Mouse (Mus musculus) cerebellum, adult 2 months (tissue): ENCODE measurements around the gene Atmin. TPM values are rescaled to one million over a fixed set of nuclear protein-coding genes. Genes with fewer than 3 reads are reported as not detected.

ENCODE experiments used
- DNase-seq, 2 experiments: peaks; one replicate each; pipeline ENCODE4 v3.0.0; 2021
- H3K27ac ChIP-seq: fragments of 200-500 bp; 2 replicates; pipeline ENCODE4 v1.5.1; 2012; ENCODE audit warnings: low read length, control low read depth, inconsistent platforms; ENCODE audit not compliant: insufficient read depth
- H3K27me3 ChIP-seq: fragments of 200-500 bp; 2 replicates; pipeline ENCODE4 v1.6.1; 2012; ENCODE audit warnings: inconsistent platforms, mild to moderate bottlenecking, low read length, moderate library complexity; ENCODE audit not compliant: control insufficient read depth, insufficient read depth
- H3K4me1 ChIP-seq: fragments of 200-500 bp; 2 replicates; pipeline ENCODE4 v1.6.1; 2011; ENCODE audit warnings: low read length; ENCODE audit not compliant: control insufficient read depth, insufficient read depth
- H3K4me3 ChIP-seq: fragments of 200-500 bp; replicated peaks from 2 replicates; pipeline ENCODE3; 2011; ENCODE audit warnings: mild to moderate bottlenecking, low read depth, low read length, control low read depth; ENCODE audit not compliant: insufficient read depth
- CTCF ChIP-seq: fragments of 200-500 bp; IDR thresholded peaks from 2 replicates; pipeline ENCODE4 v1.5.1; 2011; ENCODE audit warnings: low read depth, mild to moderate bottlenecking, control low read depth, low read length, moderate library complexity, borderline replicate concordance; ENCODE audit not compliant: insufficient read depth
- POLR2A ChIP-seq: fragments of 200-500 bp; IDR thresholded peaks from 2 replicates; pipeline ENCODE4 v1.6.1; 2011; ENCODE audit warnings: low read length, control low read depth, borderline replicate concordance; ENCODE audit not compliant: insufficient read depth
- WGBS: fragments of 180-500 bp; shearing (Covaris S2); methylation state at CpG from one replicate; pipeline ENCODE4 v1.1.7; 2018; 5-methylcytosine and 5-hydroxymethylcytosine counted together
- polyA plus RNA-seq: library from polyadenylated mRNA; depleted of rRNA; stranded (reverse); fragments of >200 nt; gene quantifications from 2 replicates; pipeline ENCODE4 v1.2.3, GENCODE M21; 2012; rRNA removed

The Atmin gene
- polyA plus RNA-seq, 1 experiment = 39.8 TPM

- 94% methylated on average over 8 of the region's 8 CpGs for WGBS
- TF ChIP-seq CTCF (no peak), POLR2A (no peak)
- Histone ChIP-seq H3K27me3 (no peaks in the 10 kb centered on the region), H3K4me3 (no peak overlapping the region), H3K4me1 (peaks cover 6% of the 10 kb centered on the region; the same call in 1 of the 2 replicates), H3K27ac (no peak overlapping the region)
- no peak for DNase-seq
These were observed 48.0 kb downstream of the Atmin start for GRCm38 (mm10) chr8:116991241-116991640.

GRCm38 (mm10) chr8:116992176-116992971, 49.2 kb downstream of the Atmin start:
- peak in 1 of 2 experiments; percentile 17 for DNase-seq
- Histone ChIP-seq H3K4me3 (peak overlapping the region; percentile 77), H3K27me3 (no peaks in the 10 kb centered on the region), H3K4me1 (peaks cover 6% of the 10 kb centered on the region; the same call in 1 of the 2 replicates), H3K27ac (no peak overlapping the region)
- WGBS = 6% methylated on average over 23 of the region's 23 CpGs
- TF ChIP-seq POLR2A (no peak), CTCF (no peak)

GRCm38 (mm10) chr8:116993095-116993867, 50.1 kb downstream of the Atmin start, which contains the start of gene Gcsh:
Gene Gcsh (minus strand): TSS chr8:116993537.
- peak; percentile 97 to 98 for DNase-seq
- Histone ChIP-seq H3K4me1 (peaks cover 6% of the 10 kb centered on the region; the same call in 1 of the 2 replicates), H3K27ac (no peak within 1 kb of the TSS), H3K4me3 (peak within 1 kb of the TSS; percentile 77), H3K27me3 (no peaks in the 10 kb centered on the region)
- under 1% methylated on average over 55 of the region's 56 CpGs for WGBS
- TF ChIP-seq POLR2A (peak; percentile 70), CTCF (no peak)

GRCm38 (mm10) chr8:116994016-116994716, 51.0 kb downstream of the Atmin start:
- TF ChIP-seq CTCF = no peak
- TF ChIP-seq POLR2A = no peak
- WGBS = 59% methylated on average over 11 of the region's 11 CpGs
- H3K27me3 ChIP-seq = no peaks in the 10 kb centered on the region
- H3K27ac ChIP-seq = no peak overlapping the region
- H3K4me3 ChIP-seq = peak overlapping the region; percentile 77
- H3K4me1 ChIP-seq = peaks cover 6% of the 10 kb centered on the region; the same call in 1 of the 2 replicates
- peak in 1 of 2 experiments; percentile 19 for DNase-seq

Other genes starting within 250 kb of the Atmin start
- gene Cdyl2, start 210.4 kb upstream of the Atmin start, polyA plus RNA-seq = 6.5 and 7.6 TPM in 2 replicates
- 23.1 and 28.2 TPM in 2 replicates for gene Cmc2, start 21.9 kb upstream of the Atmin start, polyA plus RNA-seq
- 2.5 TPM in 2 replicates for gene Cenpn, start 21.7 kb upstream of the Atmin start, polyA plus RNA-seq
- 2.5 and 2.8 TPM in 2 replicates for gene 1700030J22Rik, start 35.6 kb downstream of the Atmin start, polyA plus RNA-seq
- 86.6 and 98.0 TPM in 2 replicates for gene Gcsh, start 50.1 kb downstream of the Atmin start, polyA plus RNA-seq
- gene Pkd1l2, start 139.1 kb downstream of the Atmin start, polyA plus RNA-seq = 0.02 and 0.06 TPM in 2 replicates
- gene Bco1, start 152.5 kb downstream of the Atmin start, polyA plus RNA-seq = 0.07 and 0.08 TPM in 2 replicates
- gene Gan, start 214.7 kb downstream of the Atmin start, polyA plus RNA-seq = 7.7 and 8.1 TPM in 2 replicates